Mouse (Mus musculus) embryonic facial prominence, embryonic 14.5 days (tissue): ENCODE measurements around the gene Hpdl. TPM values are rescaled to one million over a fixed set of nuclear protein-coding genes. Genes with fewer than 3 reads are reported as not detected.

Source experiments
- ATAC-seq: fragments of 200-750 bp; cut with Nextera tagmentation; 2 replicates; pipeline ENCODE4 v1.8.0; 2017; ENCODE audit warnings: low read depth, moderate number of reproducible peaks, moderate TSS enrichment
- DNase-seq: peaks from one replicate; pipeline ENCODE4 v3.0.0-alpha.2; 2015; ENCODE audit warnings: low spot score
- H3K27ac ChIP-seq: fragments of 300-500 bp; sonication (generic); replicated peaks from 2 replicates; pipeline ENCODE4 v1.5.1; 2014; ENCODE audit warnings: low read depth, mild to moderate bottlenecking, low read length, moderate library complexity
- H3K27me3 ChIP-seq: fragments of 300-500 bp; sonication (generic); replicated peaks from 2 replicates; pipeline ENCODE4 v1.6.1; 2014; ENCODE audit warnings: low read length; ENCODE audit not compliant: control insufficient read depth, insufficient read depth
- H3K36me3 ChIP-seq: fragments of 300-500 bp; sonication (generic); 2 replicates; pipeline ENCODE4 v1.6.1; 2014; ENCODE audit warnings: low read length, mixed read lengths; ENCODE audit not compliant: control insufficient read depth, insufficient read depth
- H3K4me1 ChIP-seq: fragments of 300-500 bp; sonication (generic); 2 replicates; pipeline ENCODE4 v1.6.1; 2014; ENCODE audit warnings: antibody characterized with exemption, low read length; ENCODE audit not compliant: control insufficient read depth, insufficient read depth
- H3K4me2 ChIP-seq: fragments of 300-500 bp; sonication (generic); 2 replicates; pipeline ENCODE4 v1.6.1; 2014; ENCODE audit warnings: low read depth, mild to moderate bottlenecking, low read length, moderate library complexity, mixed read lengths
- H3K4me3 ChIP-seq: fragments of 300-500 bp; sonication (generic); 2 replicates; pipeline ENCODE4 v1.5.1; 2014; ENCODE audit warnings: low read depth, mild to moderate bottlenecking, low read length
- H3K9ac ChIP-seq: fragments of 300-500 bp; sonication (generic); 2 replicates; pipeline ENCODE4 v1.6.1; 2014; ENCODE audit warnings: low read depth, mild to moderate bottlenecking, low read length, moderate library complexity, mixed read lengths
- H3K9me3 ChIP-seq: fragments of 300-500 bp; sonication (generic); 2 replicates; pipeline ENCODE4 v1.6.1; 2016; ENCODE audit warnings: low read length; ENCODE audit not compliant: control insufficient read depth
- WGBS: fragments of 180-500 bp; shearing (Covaris S2); extraction: QIAGEN DNeasy Blood & Tissue Kit; methylation state at CpG from one replicate; pipeline ENCODE4 v1.1.7; 2014; 5-methylcytosine and 5-hydroxymethylcytosine counted together
- polyA plus RNA-seq: library from polyadenylated mRNA; unstranded; fragments of >200 nt; fragmentation: Nextera tagmentation; extraction: Ambion mirVana; gene quantifications from 2 replicates; pipeline ENCODE4 v1.2.1, GENCODE M21; 2014

Gene Hpdl
- polyA plus RNA-seq, 1 experiment from 2014 or later: 1.2 TPM

DNA sequence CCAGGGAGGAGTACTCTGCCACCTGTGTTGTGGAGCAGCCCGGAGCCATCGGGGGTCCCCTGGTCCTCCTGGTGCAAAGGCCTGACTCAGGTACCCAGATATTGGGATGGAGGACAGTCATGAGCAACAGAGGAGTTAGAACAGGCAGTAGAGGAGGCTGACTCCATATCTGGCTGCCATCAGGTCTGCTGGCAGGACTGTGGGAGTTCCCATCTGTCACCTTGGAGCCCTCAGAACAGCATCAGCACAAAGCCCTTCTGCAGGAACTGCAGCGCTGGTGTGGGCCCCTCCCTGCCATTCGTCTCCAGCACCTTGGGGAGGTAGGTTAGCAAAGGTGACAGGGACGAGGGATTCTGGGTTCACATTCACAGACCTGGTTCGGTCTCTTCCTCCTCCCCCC is 4.0 kb downstream of the Hpdl start:
- ATAC-seq: no peak

DNA sequence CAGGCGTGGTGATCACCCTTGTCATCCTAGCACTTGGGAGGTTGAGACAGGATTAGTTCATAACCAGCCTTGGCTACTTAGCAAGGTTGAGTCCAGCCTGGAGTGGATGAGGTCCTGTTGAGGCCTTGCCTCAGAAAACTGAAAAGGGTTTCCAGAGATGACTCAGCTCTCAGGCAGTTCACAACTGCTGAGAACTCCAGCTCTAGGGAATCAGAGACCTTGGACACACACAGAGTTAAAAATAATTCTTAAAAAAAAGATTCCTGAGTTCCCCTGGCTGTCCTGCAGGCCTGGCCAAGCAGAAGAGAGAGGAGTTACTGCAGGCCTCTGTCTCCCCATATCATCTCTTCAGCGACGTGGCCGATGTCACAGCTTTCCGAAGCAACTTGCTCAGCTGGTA is 6.2 kb downstream of the Hpdl start:
- no peak overlapping the region for H3K4me3 ChIP-seq
- WGBS: 87% methylated on average over 5 of the region's 5 CpGs
- DNase-seq (no peak), ATAC-seq (no peak)
- H3K4me2 ChIP-seq: no peak overlapping the region
- no peaks in the 10 kb centered on the region for H3K9me3 ChIP-seq
- H3K4me1 ChIP-seq: no peaks in the 10 kb centered on the region
- H3K27ac ChIP-seq: no peak overlapping the region
- H3K9ac ChIP-seq: no peak overlapping the region
- H3K27me3 ChIP-seq: peaks cover 6% of the 10 kb centered on the region
- H3K36me3 ChIP-seq: no peaks in the 10 kb centered on the region; the same call in none of the 2 replicates

More for the DNA sequence above, 4.0 kb downstream of the Hpdl start:
- WGBS: 93% methylated on average over 6 of the region's 6 CpGs
- Histone ChIP-seq H3K4me2 (no peak overlapping the region), H3K27ac (no peak overlapping the region), H3K9me3 (no peaks in the 10 kb centered on the region), H3K4me3 (no peak overlapping the region), H3K27me3 (peaks cover 19% of the 10 kb centered on the region), H3K9ac (no peak overlapping the region), H3K36me3 (no peaks in the 10 kb centered on the region; the same call in none of the 2 replicates), H3K4me1 (peaks cover 7% of the 10 kb centered on the region; the same call in 1 of the 2 replicates)
- DNase-seq: no peak

DNA sequence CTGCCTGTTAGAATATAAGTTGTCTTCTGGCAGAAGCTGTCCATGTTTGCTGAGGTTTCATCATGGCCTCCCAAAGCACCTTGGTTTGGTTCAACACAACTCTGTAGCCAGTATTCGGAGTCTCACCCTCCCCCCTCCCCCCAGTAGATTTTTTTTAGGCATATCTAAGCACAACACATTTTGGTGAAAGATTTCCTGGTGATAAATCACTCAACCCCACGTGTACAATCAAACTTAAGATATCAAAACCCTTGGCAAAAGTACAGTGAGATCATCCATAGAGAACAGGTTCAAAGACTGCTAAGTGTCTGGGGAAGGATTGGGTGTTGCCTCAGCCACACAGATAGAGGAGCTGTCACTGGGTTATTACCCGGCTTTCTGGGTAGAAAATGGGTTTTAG is 10.5 kb downstream of the Hpdl start:
- no peak for DNase-seq
- H3K4me3 ChIP-seq: no peak overlapping the region
- H3K4me1 ChIP-seq: peaks cover 6% of the 10 kb centered on the region
- H3K9ac ChIP-seq: no peak overlapping the region
- H3K36me3 ChIP-seq: no peaks in the 10 kb centered on the region
- no peak overlapping the region for H3K4me2 ChIP-seq
- ATAC-seq: no peak
- no peaks in the 10 kb centered on the region for H3K9me3 ChIP-seq
- no peak overlapping the region for H3K27ac ChIP-seq
- no peaks in the 10 kb centered on the region for H3K27me3 ChIP-seq
- WGBS: 73% methylated on average over 3 of the region's 3 CpGs

DNA sequence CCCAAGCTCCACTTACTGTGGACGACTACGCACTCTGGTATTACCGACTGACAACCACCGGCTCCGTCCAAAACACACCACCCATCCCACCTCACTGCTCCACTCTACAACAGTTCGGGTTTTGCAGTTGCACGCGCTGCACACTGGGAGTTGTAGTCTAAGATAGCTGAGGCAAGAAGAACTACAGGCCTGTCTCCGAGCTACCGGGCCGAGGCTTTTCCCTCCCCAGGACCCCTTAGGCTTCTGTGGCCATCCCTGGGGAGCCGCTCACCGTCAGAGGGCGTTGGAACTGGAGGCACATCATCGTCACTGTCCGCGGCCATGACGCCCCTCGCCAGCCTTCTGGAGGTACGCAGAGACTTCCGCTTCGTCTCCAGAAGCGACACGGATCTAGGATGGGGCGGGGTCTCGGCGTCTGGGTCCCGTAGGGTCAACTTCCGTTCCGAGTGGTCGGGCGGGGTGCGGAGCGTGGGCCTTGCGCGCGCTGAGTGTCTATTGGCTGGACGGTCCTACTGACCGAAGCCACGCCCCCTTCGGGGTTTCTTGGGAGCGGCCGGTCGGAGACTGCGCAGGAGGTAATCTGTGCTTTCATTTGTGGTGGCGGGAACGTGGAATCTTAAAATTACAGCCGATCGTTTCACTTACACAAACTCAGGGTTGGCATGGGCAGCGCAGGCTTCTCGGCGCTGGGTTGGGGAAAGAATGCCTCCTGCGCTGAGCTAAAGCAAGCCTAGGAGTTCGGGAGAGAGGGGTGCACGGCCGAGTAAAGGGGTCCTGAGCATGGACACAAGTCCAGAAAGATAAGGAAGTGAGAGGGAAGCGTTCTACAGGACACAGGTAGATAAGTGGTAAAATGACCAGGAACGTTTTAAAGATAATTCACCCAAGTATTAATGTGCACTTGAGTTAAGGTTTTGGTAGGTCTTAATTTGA is 14.0 kb downstream of the Hpdl start, which contains the start of the genes Toe1 and Mutyh:
Gene Toe1 (minus strand): TSS at position 444 of the 933 bp plus-strand sequence.
Gene Mutyh (plus strand): TSS at position 527 of the 933 bp plus-strand sequence.
- ATAC-seq: peak; percentile 99
- Histone ChIP-seq H3K9me3 (no peaks in the 10 kb centered on the region), H3K4me2 (peak within 1 kb of the TSS; percentile 63), H3K36me3 (peaks cover 33% of the 10 kb centered on the region), H3K27ac (peak within 1 kb of the TSS; percentile 83), H3K27me3 (no peaks in the 10 kb centered on the region), H3K4me1 (peaks cover 6% of the 10 kb centered on the region), H3K4me3 (peak within 1 kb of the TSS; percentile 58), H3K9ac (peak within 1 kb of the TSS; percentile 81)
- DNase-seq: peak; percentile 100
- under 1% methylated on average over 49 of the region's 58 CpGs for WGBS

DNA sequence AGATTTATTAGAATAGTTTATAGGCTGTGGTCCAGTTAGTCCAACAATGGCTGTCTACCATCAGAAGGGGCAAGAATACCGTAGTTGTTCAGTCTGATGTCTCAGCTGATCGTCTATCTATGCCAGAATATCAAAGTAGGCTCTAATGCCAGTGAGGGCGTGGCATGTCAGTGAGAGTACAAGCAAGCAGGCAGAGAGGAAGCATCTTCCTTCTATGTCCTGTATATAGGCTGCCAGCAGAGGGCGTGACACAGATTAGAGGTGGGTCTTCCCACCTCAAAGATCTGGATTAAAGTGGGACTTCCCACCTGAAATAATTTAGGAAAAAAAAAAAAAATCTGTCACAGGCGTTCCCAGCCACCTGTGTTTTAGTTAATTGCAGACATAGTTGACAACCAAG is 21.6 kb downstream of the Hpdl start:
- no peak for ATAC-seq

DNA sequence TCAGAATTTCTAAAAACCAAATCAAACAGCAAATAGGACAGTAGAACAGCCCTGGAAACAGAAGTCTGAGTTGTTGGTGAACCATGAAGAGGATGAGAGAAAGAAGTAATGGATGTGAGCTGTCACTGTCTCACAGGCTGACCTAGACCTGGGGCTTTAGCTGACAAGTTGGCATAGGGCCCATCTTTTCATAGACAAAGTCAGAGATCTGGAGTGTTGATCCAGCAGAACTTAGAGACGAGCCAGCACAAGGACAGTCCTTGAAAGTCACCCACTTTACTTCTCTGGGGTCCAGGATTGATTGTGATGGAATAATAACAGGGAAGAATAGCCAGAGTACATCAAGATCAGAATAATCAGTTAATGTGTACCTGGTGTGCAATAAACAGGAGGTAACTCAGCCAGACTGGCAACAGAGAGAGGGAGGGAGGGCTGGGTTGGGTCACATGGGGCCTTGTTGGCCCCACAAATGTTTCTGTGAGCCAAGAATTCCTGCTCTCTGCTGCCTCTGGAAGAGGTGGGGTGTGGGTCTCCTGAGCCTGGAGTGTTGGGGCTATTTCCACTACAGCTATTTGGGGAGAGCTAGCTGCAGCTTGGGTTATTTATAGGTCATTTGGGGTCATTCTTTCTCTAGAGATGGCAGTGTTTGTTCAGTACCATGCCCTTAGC is 24.9 kb downstream of the Hpdl start:
- ATAC-seq: peak; percentile 55; the same call in 1 of the 2 replicates
- no peak overlapping the region for H3K9ac ChIP-seq
- no peaks in the 10 kb centered on the region for H3K4me1 ChIP-seq
- H3K4me3 ChIP-seq: no peak overlapping the region
- DNase-seq: no peak
- 0 out of 2 replicates have a peak, but pooled peaks cover 9% of the 10 kb centered on the region for H3K36me3 ChIP-seq
- no peak overlapping the region for H3K27ac ChIP-seq
- WGBS: 38% methylated on average over 1 of the region's 1 CpGs
- no peaks in the 10 kb centered on the region for H3K9me3 ChIP-seq
- H3K4me2 ChIP-seq: no peak overlapping the region
- no peaks in the 10 kb centered on the region for H3K27me3 ChIP-seq

More for the DNA sequence above, 21.6 kb downstream of the Hpdl start:
- Histone ChIP-seq H3K27ac (no peak overlapping the region), H3K4me2 (no peak overlapping the region), H3K9me3 (no peaks in the 10 kb centered on the region), H3K27me3 (no peaks in the 10 kb centered on the region), H3K9ac (no peak overlapping the region), H3K36me3 (peaks cover 35% of the 10 kb centered on the region), H3K4me3 (no peak overlapping the region), H3K4me1 (no peaks in the 10 kb centered on the region)
- DNase-seq: peak; percentile 19
- WGBS: 33% methylated on average over 5 of the region's 5 CpGs

DNA sequence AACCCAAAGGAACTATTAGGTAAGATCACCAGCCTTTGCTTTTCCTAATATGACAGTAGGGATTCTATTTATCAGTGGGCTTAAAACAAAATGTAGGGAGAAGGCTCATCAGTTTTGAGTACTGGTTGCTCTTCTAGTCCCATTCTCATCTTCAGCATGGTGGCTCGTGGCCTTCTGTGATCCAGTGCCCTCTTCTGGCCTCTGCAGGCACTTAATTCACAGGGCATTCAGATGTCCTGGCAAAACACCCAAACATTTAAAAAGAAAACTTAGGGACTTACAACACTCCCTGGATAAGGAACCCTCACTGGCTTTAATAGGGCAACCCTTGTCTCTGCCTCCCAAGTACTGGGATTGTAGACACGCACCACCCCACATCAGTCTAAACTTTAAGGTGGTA is 27.2 kb downstream of the Hpdl start:
- no peaks in the 10 kb centered on the region for H3K4me1 ChIP-seq
- no peak overlapping the region for H3K4me2 ChIP-seq
- 0 out of 2 replicates have a peak, but pooled peaks cover 4% of the 10 kb centered on the region for H3K36me3 ChIP-seq
- H3K9ac ChIP-seq: no peak overlapping the region
- ATAC-seq: no peak
- H3K27me3 ChIP-seq: no peaks in the 10 kb centered on the region
- WGBS: 70% methylated on average over 2 of the region's 2 CpGs
- DNase-seq: no peak
- no peak overlapping the region for H3K27ac ChIP-seq
- H3K4me3 ChIP-seq: no peak overlapping the region
- H3K9me3 ChIP-seq: no peaks in the 10 kb centered on the region

DNA sequence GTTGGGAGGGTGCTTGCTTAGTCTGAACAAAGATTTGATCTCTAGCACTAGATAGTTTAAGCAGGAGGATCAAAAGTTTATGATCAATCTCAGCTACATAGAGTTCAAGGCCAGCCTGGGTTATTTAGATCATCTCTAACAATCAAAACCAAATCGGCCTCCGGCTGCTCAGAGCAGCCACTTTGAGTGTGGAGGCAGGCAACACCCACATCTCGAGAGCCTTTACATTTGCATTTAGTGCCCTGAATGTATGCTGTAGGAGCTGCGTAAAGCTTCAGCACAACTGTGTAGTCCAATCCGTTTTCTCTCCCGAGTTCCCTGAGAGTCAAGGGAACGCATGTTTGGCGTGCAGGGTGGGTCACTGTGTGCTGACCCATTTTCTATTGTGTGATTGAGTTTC is 29.1 kb downstream of the Hpdl start:
- H3K36me3 ChIP-seq: 0 out of 2 replicates have a peak, but pooled peaks cover 4% of the 10 kb centered on the region
- no peaks in the 10 kb centered on the region for H3K27me3 ChIP-seq
- H3K9ac ChIP-seq: no peak overlapping the region
- H3K27ac ChIP-seq: no peak overlapping the region
- DNase-seq (no peak), ATAC-seq (no peak)
- H3K4me3 ChIP-seq: no peak overlapping the region
- no peak overlapping the region for H3K4me2 ChIP-seq
- no peaks in the 10 kb centered on the region for H3K9me3 ChIP-seq
- no peaks in the 10 kb centered on the region for H3K4me1 ChIP-seq
- WGBS: 91% methylated on average over 8 of the region's 8 CpGs
